ENCODE assay signal across 9 mouse cellular contexts in genomic region chr13:14670342-14670741, GRCm38 (mm10). TPM values are rescaled to one million over a fixed set of nuclear protein-coding genes. Genes with fewer than 3 reads are reported as not detected.
DNase-seq lines count a peak whose midpoint lies in the region; ATAC-seq and TF ChIP-seq lines count a peak whose summit lies in the region.
"Had no signal": no experiment of that assay in that cellular context is flagged by ENCODE, and none has a peak within 500 bp of the region (broad histone marks: within the 10 kb centered on the region; RNA-seq: fewer than 3 reads in every experiment).

No protein-coding gene starts in this region.

- H3K36me3 ChIP-seq in hindbrain, postnatal 0 days (ENCODE audit: insufficient read depth, low read length), result no peaks in the 10 kb centered on the region
- no peaks in the 10 kb centered on the region for H3K36me3 ChIP-seq in heart, embryonic 12.5 days
- H3K36me3 ChIP-seq: stomach, embryonic 15.5 days had no signal

- DNase-seq in gastrocnemius, postnatal 10 days, result peak; percentile 8
- no peak for DNase-seq in gastrocnemius, adult 8-10 months (ENCODE audit: low spot score in 2 of 2)
- DNase-seq in ovary, postnatal 14 days (ENCODE audit: low spot score), result peak; percentile 2
- DNase-seq in ovary, postnatal 10 days (ENCODE audit: low spot score), result no peak
- peak; percentile 85 for DNase-seq in hindbrain, postnatal 0 days (ENCODE audit: low spot score)
- DNase-seq in retina, embryonic 14.5 days (ENCODE audit: low spot score), result peak; percentile 71
- DNase-seq in adrenal gland, postnatal 25 days, result no peak

- no peak overlapping the region for H3K9ac ChIP-seq in hindbrain, postnatal 0 days (replicated peaks; ENCODE audit: low read length)
- H3K9ac ChIP-seq in heart, embryonic 12.5 days, result no peak overlapping the region
- H3K9ac ChIP-seq: stomach, embryonic 15.5 days had no signal

- no peaks in the 10 kb centered on the region for H3K9me3 ChIP-seq in hindbrain, postnatal 0 days (ENCODE audit: low read length)
- no peaks in the 10 kb centered on the region for H3K9me3 ChIP-seq in heart, embryonic 12.5 days (replicated peaks)
- H3K9me3 ChIP-seq: stomach, embryonic 15.5 days had no signal

- WGBS in hindbrain, postnatal 0 days, result 12% methylated on average over 2 of the region's 2 CpGs
- 27% methylated on average over 2 of the region's 2 CpGs for WGBS in heart, embryonic 12.5 days

- H3K27me3 ChIP-seq in hindbrain, postnatal 0 days (ENCODE audit: insufficient read depth, low read length), result no peaks in the 10 kb centered on the region
- no peaks in the 10 kb centered on the region for H3K27me3 ChIP-seq in heart, embryonic 12.5 days (replicated peaks)
- H3K27me3 ChIP-seq: stomach, embryonic 15.5 days had no signal

- H3K27ac ChIP-seq in hindbrain, postnatal 0 days, result no peak overlapping the region
- H3K27ac ChIP-seq in heart, embryonic 12.5 days (ENCODE audit: poor library complexity, severe bottlenecking), result no peak overlapping the region
- H3K27ac ChIP-seq: stomach, embryonic 15.5 days had no signal

- TF ChIP-seq CTCF in hindbrain, postnatal 0 days (IDR thresholded peaks at IDR 0.05; ENCODE audit: low read depth), result peak; percentile 88

- no peak overlapping the region for H3K4me2 ChIP-seq in hindbrain, postnatal 0 days (ENCODE audit: low read depth, low read length)
- no peak overlapping the region for H3K4me2 ChIP-seq in heart, embryonic 12.5 days
- H3K4me2 ChIP-seq: stomach, embryonic 15.5 days had no signal

- no peak overlapping the region for H3K4me3 ChIP-seq in hindbrain, postnatal 0 days (ENCODE audit: low read length)
- no peak overlapping the region for H3K4me3 ChIP-seq in heart, embryonic 12.5 days
- H3K4me3 ChIP-seq: stomach, embryonic 15.5 days had no signal

- ATAC-seq in hindbrain, postnatal 0 days, result no peak
- no peak for ATAC-seq in heart, embryonic 12.5 days (ENCODE audit: insufficient number of reproducible peaks, low FRiP score)

- H3K4me1 ChIP-seq in hindbrain, postnatal 0 days (ENCODE audit: insufficient read depth, low read length), result no peaks in the 10 kb centered on the region
- no peaks in the 10 kb centered on the region for H3K4me1 ChIP-seq in heart, embryonic 12.5 days (replicated peaks)
- H3K4me1 ChIP-seq: stomach, embryonic 15.5 days had no signal

RNA-seq across cellular contexts. Expression of gene AW209491, which starts 40.4 kb away (rescaled TPM):
- total RNA-seq in gastrocnemius, postnatal 10 days (2021), result 10 to 100 TPM; 10.5 to 10.7 TPM
- 10 to 100 TPM; 14.3 to 15.2 (median 14.6) TPM for total RNA-seq in gastrocnemius, adult 8-10 months (2022)
- 6.5 and 13.8 TPM in 2 replicates for total RNA-seq in hindbrain, postnatal 0 days (2014; rRNA removed)
- polyA plus RNA-seq in hindbrain, postnatal 0 days (2015; fragmentation: Nextera tagmentation; extraction: Ambion mirVana), result 28.2 and 30.2 TPM in 2 replicates
- total RNA-seq in adrenal gland, postnatal 25 days (2021), result 17.6 and 18.9 TPM in 2 replicates
- polyA plus RNA-seq in heart, embryonic 12.5 days (2016; fragmentation: Nextera tagmentation; extraction: Ambion mirVana), result 18.4 and 18.6 TPM in 2 replicates

RNA-seq across cellular contexts. Expression of gene Psma2, which starts 57.3 kb away (rescaled TPM):
- 10 to 100 TPM; 69.7 to 72.3 TPM for total RNA-seq in gastrocnemius, postnatal 10 days (2021)
- total RNA-seq in gastrocnemius, adult 8-10 months (2022), result 10 to 100 TPM; 49.9 to 55.9 (median 50.5) TPM
- total RNA-seq in hindbrain, postnatal 0 days (2014; rRNA removed), result 50.3 and 51.8 TPM in 2 replicates
- polyA plus RNA-seq in hindbrain, postnatal 0 days (2015; fragmentation: Nextera tagmentation; extraction: Ambion mirVana), result 182 and 185 TPM in 2 replicates
- total RNA-seq in adrenal gland, postnatal 25 days (2021), result 99.8 and 114 TPM in 2 replicates
- 132 and 137 TPM in 2 replicates for polyA plus RNA-seq in heart, embryonic 12.5 days (2016; fragmentation: Nextera tagmentation; extraction: Ambion mirVana)

RNA-seq across cellular contexts. Expression of gene Mrpl32, which starts 57.4 kb away (rescaled TPM):
- 10 to 100 TPM; 39.0 to 43.6 TPM for total RNA-seq in gastrocnemius, postnatal 10 days (2021)
- total RNA-seq in gastrocnemius, adult 8-10 months (2022), result 10 to 100 TPM; 33.4 to 37.3 (median 35.7) TPM
- total RNA-seq in hindbrain, postnatal 0 days (2014; rRNA removed), result 13.6 and 16.5 TPM in 2 replicates
- 103 and 113 TPM in 2 replicates for polyA plus RNA-seq in hindbrain, postnatal 0 days (2015; fragmentation: Nextera tagmentation; extraction: Ambion mirVana)
- 59.3 and 69.2 TPM in 2 replicates for total RNA-seq in adrenal gland, postnatal 25 days (2021)
- polyA plus RNA-seq in heart, embryonic 12.5 days (2016; fragmentation: Nextera tagmentation; extraction: Ambion mirVana), result 106 and 120 TPM in 2 replicates

Comparison
In these comparisons a context has a peak if more than half of its experiments do, and no peak if none do; other contexts are left out.
1. DNase-seq: peak in gastrocnemius, postnatal 10 days (single experiment), ovary, postnatal 14 days (single experiment), hindbrain, postnatal 0 days (single experiment) and retina, embryonic 14.5 days (single experiment); none in gastrocnemius, adult 8-10 months (0 of 2), ovary, postnatal 10 days (single experiment) and adrenal gland, postnatal 25 days (single experiment).